Mouse (Mus musculus) neural tube, embryonic 12.5 days (tissue): ENCODE measurements at regions not wholly inside any gene's neighbourhood (a gene's known extent, or its start where the extent isn't known, plus 50 kb on each side); places are given as distances from the start of the nearest gene placed in this dataset.

Experiments used
- ATAC-seq: fragments of 200-750 bp; cut with Nextera tagmentation; 2 replicates; pipeline ENCODE4 v1.8.0; 2017; ENCODE audit warnings: low read depth, mild to moderate bottlenecking, moderate TSS enrichment, moderate library complexity; ENCODE audit not compliant: low FRiP score
- H3K27ac ChIP-seq: fragments of 300-500 bp; sonication (generic); 2 replicates; pipeline ENCODE4 v1.5.1; 2016
- H3K27me3 ChIP-seq: fragments of 300-500 bp; sonication (generic); replicated peaks from 2 replicates; pipeline ENCODE4 v1.6.1; 2016; ENCODE audit warnings: mild to moderate bottlenecking
- H3K36me3 ChIP-seq: fragments of 300-500 bp; sonication (generic); 2 replicates; pipeline ENCODE4 v1.6.1; 2016; ENCODE audit warnings: mild to moderate bottlenecking
- H3K4me1 ChIP-seq: fragments of 300-500 bp; sonication (generic); 2 replicates; pipeline ENCODE4 v1.6.1; 2016
- H3K4me2 ChIP-seq: fragments of 300-500 bp; sonication (generic); replicated peaks from 2 replicates; pipeline ENCODE4 v1.6.1; 2016; ENCODE audit warnings: mild to moderate bottlenecking
- H3K4me3 ChIP-seq: fragments of 300-500 bp; sonication (generic); 2 replicates; pipeline ENCODE4 v1.5.1; 2016
- H3K9ac ChIP-seq: fragments of 300-500 bp; sonication (generic); 2 replicates; pipeline ENCODE4 v1.6.1; 2016; ENCODE audit warnings: mild to moderate bottlenecking
- H3K9me3 ChIP-seq: fragments of 300-500 bp; sonication (generic); 2 replicates; pipeline ENCODE4 v1.6.1; 2016; ENCODE audit warnings: mild to moderate bottlenecking
- WGBS: fragments of 180-500 bp; shearing (Covaris S2); methylation state at CpG from one replicate; pipeline ENCODE4 v1.1.7; 2016; 5-methylcytosine and 5-hydroxymethylcytosine counted together

GRCm38 (mm10) chr9:116337446-116338010 is 162.4 kb upstream of the Tgfbr2 start:
- 93% methylated on average over 8 of the region's 8 CpGs for WGBS

DNA sequence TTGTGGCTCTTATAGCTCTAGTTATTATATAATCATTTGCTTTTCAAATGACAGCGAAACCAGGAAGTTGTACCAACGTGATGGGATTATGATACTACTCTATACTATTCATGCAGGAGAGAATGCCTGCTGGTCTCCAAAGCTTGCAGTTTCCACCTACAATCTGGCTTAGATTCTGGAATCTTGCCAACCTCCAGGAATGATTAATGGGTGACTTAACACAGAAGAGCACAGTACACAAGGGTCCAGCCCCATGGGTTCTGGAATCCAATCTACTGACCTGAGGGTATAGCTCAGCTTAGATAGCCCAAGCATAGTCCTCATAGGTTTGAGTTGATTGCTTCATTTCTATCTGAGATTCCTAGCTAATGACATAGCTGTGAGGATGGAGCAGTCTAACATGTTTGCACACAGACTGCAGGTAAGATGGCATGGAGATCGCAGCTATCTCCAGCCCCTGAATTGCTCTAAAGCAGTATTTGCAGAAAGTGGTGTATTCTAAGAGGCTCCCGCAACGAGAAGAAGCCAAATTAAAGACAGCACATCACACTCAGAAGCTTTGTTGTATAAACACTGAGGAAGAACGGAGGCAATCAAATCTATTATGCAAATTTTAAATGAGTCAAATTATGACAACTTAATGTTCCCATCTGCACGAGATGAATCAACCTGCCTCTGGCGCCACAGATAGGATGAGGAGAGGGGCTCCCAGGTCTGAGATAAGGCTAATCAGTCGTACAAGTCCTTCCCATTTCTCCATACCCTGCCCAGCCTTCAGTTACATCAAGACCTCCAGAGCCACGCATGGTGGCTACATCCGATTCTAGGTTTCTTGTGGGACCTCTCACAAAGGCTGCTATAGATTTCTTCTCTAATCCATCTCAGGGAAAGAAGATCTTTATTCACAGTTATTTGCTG is 160.7 kb upstream of the Tgfbr2 start:
- Histone ChIP-seq H3K4me1 (no peaks in the 10 kb centered on the region), H3K4me3 (no peak overlapping the region), H3K9ac (no peak overlapping the region), H3K36me3 (no peaks in the 10 kb centered on the region), H3K9me3 (no peaks in the 10 kb centered on the region), H3K27ac (no peak overlapping the region), H3K27me3 (no peaks in the 10 kb centered on the region), H3K4me2 (no peak overlapping the region)
- no peak for ATAC-seq
- 89% methylated on average over 11 of the region's 11 CpGs for WGBS

More at GRCm38 (mm10) chr9:116337446-116338010, 162.4 kb upstream of the Tgfbr2 start:
- no peak for ATAC-seq
- H3K27me3 ChIP-seq: no peaks in the 10 kb centered on the region
- H3K27ac ChIP-seq: no peak overlapping the region
- no peaks in the 10 kb centered on the region for H3K36me3 ChIP-seq
- H3K9ac ChIP-seq: no peak overlapping the region
- H3K4me3 ChIP-seq: no peak overlapping the region
- H3K9me3 ChIP-seq: no peaks in the 10 kb centered on the region
- no peak overlapping the region for H3K4me2 ChIP-seq
- H3K4me1 ChIP-seq: no peaks in the 10 kb centered on the region

DNA sequence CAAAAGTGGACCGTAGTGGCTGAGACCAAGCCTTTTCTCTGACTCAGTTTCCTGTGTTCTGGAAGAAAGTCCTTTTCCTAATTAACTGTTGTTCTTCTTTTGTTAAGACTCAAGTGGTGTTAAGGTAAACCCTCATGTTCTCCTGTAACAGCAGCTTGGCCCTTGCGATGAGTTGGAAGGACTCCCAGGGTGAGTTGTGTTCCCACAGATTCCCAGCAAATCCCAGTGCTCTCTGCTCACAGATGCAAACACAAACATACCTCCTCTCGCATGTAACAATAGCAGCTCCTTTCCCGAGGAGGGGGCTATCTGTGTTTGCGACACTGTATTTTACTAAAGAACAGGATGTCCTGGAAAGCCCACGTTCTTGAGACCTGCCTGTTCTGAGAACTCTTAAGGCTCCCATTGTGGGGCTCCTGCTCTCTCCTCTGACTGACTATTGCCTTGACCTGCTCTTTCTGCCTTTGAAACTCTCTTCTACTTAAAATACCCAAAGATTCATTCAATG is 158.8 kb upstream of the Tgfbr2 start:
- Histone ChIP-seq H3K4me2 (no peak overlapping the region), H3K9me3 (no peaks in the 10 kb centered on the region), H3K36me3 (no peaks in the 10 kb centered on the region), H3K27me3 (no peaks in the 10 kb centered on the region), H3K4me3 (no peak overlapping the region), H3K4me1 (no peaks in the 10 kb centered on the region), H3K9ac (no peak overlapping the region), H3K27ac (no peak overlapping the region)
- ATAC-seq: no peak
- WGBS: 82% methylated on average over 6 of the region's 6 CpGs

- Histone ChIP-seq H3K4me2 (no peak overlapping the region), H3K9me3 (no peaks in the 10 kb centered on the region), H3K27me3 (no peaks in the 10 kb centered on the region), H3K9ac (no peak overlapping the region), H3K36me3 (no peaks in the 10 kb centered on the region), H3K4me3 (no peak overlapping the region), H3K4me1 (0 out of 2 replicates have a peak, but pooled peaks cover 3% of the 10 kb centered on the region), H3K27ac (no peak overlapping the region)
- WGBS: 89% methylated on average over 5 of the region's 5 CpGs
- no peak for ATAC-seq
Observed at GRCm38 (mm10) chr9:116332485-116333118, 157.4 kb upstream of the Tgfbr2 start.

- ATAC-seq: no peak
- Histone ChIP-seq H3K4me2 (no peak overlapping the region), H3K9ac (no peak overlapping the region), H3K4me1 (0 out of 2 replicates have a peak, but pooled peaks cover 3% of the 10 kb centered on the region), H3K27ac (no peak overlapping the region), H3K36me3 (no peaks in the 10 kb centered on the region), H3K27me3 (no peaks in the 10 kb centered on the region), H3K9me3 (no peaks in the 10 kb centered on the region), H3K4me3 (no peak overlapping the region)
- 87% methylated on average over 2 of the region's 2 CpGs for whole genome bisulfite sequencing
Observed at GRCm38 (mm10) chr9:116331406-116331805, 156.2 kb upstream of the Tgfbr2 start.

- Histone ChIP-seq H3K27me3 (no peaks in the 10 kb centered on the region), H3K36me3 (no peaks in the 10 kb centered on the region), H3K9ac (no peak overlapping the region), H3K4me3 (no peak overlapping the region), H3K9me3 (no peaks in the 10 kb centered on the region), H3K27ac (no peak overlapping the region), H3K4me2 (no peak overlapping the region), H3K4me1 (0 out of 2 replicates have a peak, but pooled peaks cover 3% of the 10 kb centered on the region)
- no peak for ATAC-seq
- 69% methylated on average over 5 of the region's 5 CpGs for WGBS
Observed at GRCm38 (mm10) chr9:116330796-116331195, 155.6 kb upstream of the Tgfbr2 start.

DNA sequence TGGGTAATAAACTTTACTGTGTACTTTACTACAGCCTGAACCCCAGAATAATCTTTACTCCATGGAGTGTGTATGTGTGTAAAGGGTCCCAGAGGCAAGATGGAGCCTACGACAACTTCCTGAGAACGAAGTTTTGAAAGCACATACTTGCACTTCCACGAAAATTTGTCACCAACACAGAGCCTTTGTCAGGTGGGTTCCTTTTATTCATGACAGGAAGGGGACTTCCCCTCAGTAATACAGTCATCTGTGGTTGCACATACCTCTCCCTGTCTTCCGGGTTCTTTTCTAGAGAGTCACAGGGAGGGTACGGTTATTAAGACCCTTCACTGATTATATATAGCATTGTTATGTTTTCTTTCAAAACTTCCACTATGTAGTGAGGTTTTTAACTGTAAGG is 154.0 kb upstream of the Tgfbr2 start:
- H3K9me3 ChIP-seq: no peaks in the 10 kb centered on the region
- H3K9ac ChIP-seq: no peak overlapping the region
- no peak overlapping the region for H3K4me3 ChIP-seq
- no peak for ATAC-seq
- no peaks in the 10 kb centered on the region for H3K27me3 ChIP-seq
- WGBS: 83% methylated on average over 5 of the region's 5 CpGs
- no peaks in the 10 kb centered on the region for H3K36me3 ChIP-seq
- H3K4me2 ChIP-seq: no peak overlapping the region
- H3K27ac ChIP-seq: no peak overlapping the region
- H3K4me1 ChIP-seq: 0 out of 2 replicates have a peak, but pooled peaks cover 3% of the 10 kb centered on the region

DNA sequence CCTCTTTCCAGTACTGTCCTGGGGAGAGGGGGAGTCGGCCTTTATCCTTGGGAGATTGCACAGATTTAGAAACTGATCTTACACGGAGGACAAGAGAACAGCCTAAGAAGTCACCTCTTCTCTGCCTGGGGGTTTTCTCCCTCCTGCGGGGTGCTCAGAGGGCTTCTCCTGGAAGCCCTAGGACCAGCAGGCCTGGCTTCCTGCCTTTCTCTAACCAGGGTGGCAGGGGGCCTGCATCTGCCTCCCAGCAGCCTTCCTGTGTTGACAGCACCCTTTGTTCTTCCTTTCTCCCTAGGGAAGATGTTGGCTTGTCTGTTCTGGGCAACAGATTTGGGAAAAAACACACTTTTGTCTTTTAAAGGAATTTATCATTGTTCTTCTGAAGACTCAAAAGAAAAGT is 153.0 kb upstream of the Tgfbr2 start:
- H3K4me2 ChIP-seq: no peak overlapping the region
- no peak overlapping the region for H3K9ac ChIP-seq
- H3K27ac ChIP-seq: no peak overlapping the region
- no peak for ATAC-seq
- 0 out of 2 replicates have a peak, but pooled peaks cover 3% of the 10 kb centered on the region for H3K4me1 ChIP-seq
- WGBS: 41% methylated on average over 3 of the region's 3 CpGs
- no peaks in the 10 kb centered on the region for H3K9me3 ChIP-seq
- no peaks in the 10 kb centered on the region for H3K36me3 ChIP-seq
- no peak overlapping the region for H3K4me3 ChIP-seq
- H3K27me3 ChIP-seq: no peaks in the 10 kb centered on the region

DNA sequence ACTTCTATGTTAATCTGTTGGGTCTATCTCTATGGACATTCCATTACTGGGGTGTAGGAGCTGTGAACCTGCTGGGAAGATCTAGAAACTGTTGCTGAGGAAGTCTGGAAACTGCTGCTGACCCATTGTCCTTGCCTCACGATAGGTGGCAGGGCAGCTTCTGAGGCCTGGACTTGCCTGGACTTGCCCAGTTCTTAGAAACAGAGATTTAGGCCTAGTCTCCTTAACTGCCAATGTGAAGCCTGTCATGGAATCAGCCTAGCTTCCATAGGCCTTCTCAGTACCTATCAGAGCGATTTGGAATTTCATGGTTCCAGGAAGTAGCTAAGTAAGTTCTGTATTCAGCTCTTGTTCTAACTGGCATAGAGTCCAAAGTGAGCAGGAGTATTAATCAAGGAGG is 151.9 kb upstream of the Tgfbr2 start:
- Histone ChIP-seq H3K27ac (no peak overlapping the region), H3K9ac (no peak overlapping the region), H3K36me3 (no peaks in the 10 kb centered on the region), H3K9me3 (no peaks in the 10 kb centered on the region), H3K4me3 (no peak overlapping the region), H3K27me3 (no peaks in the 10 kb centered on the region), H3K4me2 (no peak overlapping the region), H3K4me1 (0 out of 2 replicates have a peak, but pooled peaks cover 3% of the 10 kb centered on the region)
- ATAC-seq: no peak
- WGBS: 94% methylated on average over 2 of the region's 2 CpGs

GRCm38 (mm10) chr9:116324971-116325370 is 149.8 kb upstream of the Tgfbr2 start:
- Histone ChIP-seq H3K4me1 (0 out of 2 replicates have a peak, but pooled peaks cover 3% of the 10 kb centered on the region), H3K27ac (no peak overlapping the region), H3K36me3 (no peaks in the 10 kb centered on the region), H3K4me2 (no peak overlapping the region), H3K4me3 (no peak overlapping the region), H3K9ac (no peak overlapping the region), H3K9me3 (no peaks in the 10 kb centered on the region), H3K27me3 (no peaks in the 10 kb centered on the region)
- WGBS: 79% methylated on average over 4 of the region's 4 CpGs
- no peak for ATAC-seq

DNA sequence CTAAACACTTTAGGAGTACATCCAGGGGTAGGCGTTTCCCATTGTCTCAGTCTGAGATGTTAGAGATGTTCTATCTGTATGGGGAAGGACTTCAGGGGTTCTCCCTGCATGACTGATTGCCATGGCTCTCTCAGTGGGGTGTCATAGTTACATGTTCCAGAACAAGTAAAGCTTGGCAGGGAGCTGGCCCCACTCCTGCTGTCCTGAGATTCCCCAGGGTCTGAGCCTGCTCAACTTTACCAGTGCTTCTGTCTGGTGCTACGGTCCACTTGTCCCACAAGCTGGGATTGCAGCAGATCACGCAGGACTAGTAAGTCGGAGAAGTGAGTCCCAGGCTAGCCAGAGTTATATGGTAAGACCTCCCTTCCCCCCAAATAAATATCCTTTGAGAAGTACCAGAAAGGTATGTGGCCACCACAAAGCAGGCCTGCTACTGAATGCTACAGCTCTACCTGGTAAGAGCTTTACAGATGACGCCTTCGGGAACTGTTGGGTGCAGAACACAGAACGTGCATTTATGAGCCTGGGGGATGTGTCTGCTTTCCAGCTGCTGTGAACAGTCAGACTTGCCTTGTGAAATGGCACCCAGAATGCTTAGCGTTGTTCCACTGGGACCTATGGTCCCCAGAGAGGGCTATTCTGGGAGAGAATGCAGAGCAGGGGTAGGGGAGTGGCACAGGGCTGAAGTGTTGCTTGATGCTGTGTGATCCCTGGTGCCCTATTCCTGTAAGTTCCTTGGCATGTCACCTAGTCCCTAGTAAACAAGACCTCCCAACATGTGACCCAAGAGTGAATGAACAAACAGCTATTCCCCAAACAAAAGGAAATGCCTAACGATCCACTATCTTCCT is 148.9 kb upstream of the Tgfbr2 start:
- no peaks in the 10 kb centered on the region for H3K9me3 ChIP-seq
- H3K4me3 ChIP-seq: no peak overlapping the region
- H3K4me1 ChIP-seq: 0 out of 2 replicates have a peak, but pooled peaks cover 3% of the 10 kb centered on the region
- H3K27ac ChIP-seq: no peak overlapping the region
- 80% methylated on average over 9 of the region's 9 CpGs for WGBS
- H3K4me2 ChIP-seq: no peak overlapping the region
- H3K27me3 ChIP-seq: no peaks in the 10 kb centered on the region
- H3K36me3 ChIP-seq: no peaks in the 10 kb centered on the region
- ATAC-seq: no peak
- no peak overlapping the region for H3K9ac ChIP-seq
